Mouse (Mus musculus): ENCODE measurements at regions not wholly inside any gene's neighbourhood (a gene's known extent, or its start where the extent isn't known, plus 50 kb on each side); places are given as distances from the start of the nearest gene placed in this dataset.

DNA sequence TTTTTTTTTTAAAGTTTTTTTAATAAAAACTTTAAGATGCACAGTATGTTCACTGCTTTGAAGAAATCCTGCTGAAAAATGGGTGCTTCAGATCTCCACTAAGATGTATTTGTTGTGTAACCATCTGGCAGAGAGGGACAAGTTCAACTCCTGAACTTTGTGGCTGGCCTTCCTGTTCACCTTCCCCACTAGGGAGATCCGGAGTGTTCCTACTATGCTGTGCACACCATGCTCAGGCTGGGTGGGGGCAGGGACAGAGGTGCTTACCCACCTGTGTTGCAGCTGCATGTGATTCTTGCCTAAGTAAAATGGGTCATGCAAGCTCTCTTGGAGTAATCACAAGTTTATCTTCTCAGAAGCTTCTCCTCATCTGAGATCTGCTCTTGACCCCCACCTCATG is 377.4 kb upstream of the Arglu1 start:
- H3K27me3 ChIP-seq (ENCODE audit: control insufficient read depth, insufficient read depth, low read length) = no peaks in the 10 kb centered on the region
- no peak overlapping the region for H3K4me3 ChIP-seq (ENCODE audit: low read depth, low read length)
- H3K36me3 ChIP-seq (ENCODE audit: control insufficient read depth, insufficient read depth, low read length) = no peaks in the 10 kb centered on the region
- WGBS = 63% methylated on average over 1 of the region's 1 CpGs
- DNase-seq (ENCODE audit: low spot score) (no peak), ATAC-seq (ENCODE audit: insufficient number of reproducible peaks, low FRiP score, low TSS enrichment, low read depth) (no peak)
- no peaks in the 10 kb centered on the region for H3K9me3 ChIP-seq (ENCODE audit: control insufficient read depth, low read length)
- no peak overlapping the region for H3K4me2 ChIP-seq (ENCODE audit: low read depth, severe bottlenecking)
- no peak overlapping the region for H3K9ac ChIP-seq (ENCODE audit: low read length)
- H3K27ac ChIP-seq (replicated peaks; ENCODE audit: low read depth, low read length) = no peak overlapping the region
- no peaks in the 10 kb centered on the region for H3K4me1 ChIP-seq (ENCODE audit: control insufficient read depth, insufficient read depth, low read length)

DNA sequence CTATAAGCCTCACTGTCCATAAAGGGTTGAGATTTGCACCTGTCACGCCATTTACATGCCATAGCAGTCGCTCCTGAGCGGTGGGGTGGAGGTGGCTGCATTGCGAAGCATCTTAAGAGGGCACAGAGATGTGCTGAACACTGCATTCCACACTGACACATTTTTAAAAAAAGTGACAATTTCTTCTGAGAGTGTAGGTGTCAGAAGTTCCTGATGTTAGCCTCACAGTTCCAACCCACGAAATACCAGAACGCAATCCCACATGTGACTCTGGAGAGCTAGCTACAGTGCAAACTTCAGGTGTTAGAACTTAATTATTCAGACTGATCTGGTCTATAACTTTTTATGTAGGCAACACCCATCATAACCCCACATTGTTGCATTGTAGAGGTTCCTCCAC is 369.8 kb upstream of the Arglu1 start:
- Histone ChIP-seq H3K9me3 (ENCODE audit: control insufficient read depth, low read length) (no peaks in the 10 kb centered on the region), H3K9ac (ENCODE audit: low read length) (no peak overlapping the region), H3K4me2 (ENCODE audit: low read depth, severe bottlenecking) (no peak overlapping the region), H3K4me1 (ENCODE audit: control insufficient read depth, insufficient read depth, low read length) (peaks cover 3% of the 10 kb centered on the region; the same call in 1 of the 2 replicates), H3K27ac (replicated peaks; ENCODE audit: low read depth, low read length) (no peak overlapping the region), H3K4me3 (ENCODE audit: low read depth, low read length) (no peak overlapping the region), H3K27me3 (ENCODE audit: control insufficient read depth, insufficient read depth, low read length) (no peaks in the 10 kb centered on the region), H3K36me3 (ENCODE audit: control insufficient read depth, insufficient read depth, low read length) (no peaks in the 10 kb centered on the region)
- DNase-seq (ENCODE audit: low spot score) (no peak), ATAC-seq (ENCODE audit: insufficient number of reproducible peaks, low FRiP score, low TSS enrichment, low read depth) (no peak)
- 95% methylated on average over 6 of the region's 6 CpGs for WGBS

DNA sequence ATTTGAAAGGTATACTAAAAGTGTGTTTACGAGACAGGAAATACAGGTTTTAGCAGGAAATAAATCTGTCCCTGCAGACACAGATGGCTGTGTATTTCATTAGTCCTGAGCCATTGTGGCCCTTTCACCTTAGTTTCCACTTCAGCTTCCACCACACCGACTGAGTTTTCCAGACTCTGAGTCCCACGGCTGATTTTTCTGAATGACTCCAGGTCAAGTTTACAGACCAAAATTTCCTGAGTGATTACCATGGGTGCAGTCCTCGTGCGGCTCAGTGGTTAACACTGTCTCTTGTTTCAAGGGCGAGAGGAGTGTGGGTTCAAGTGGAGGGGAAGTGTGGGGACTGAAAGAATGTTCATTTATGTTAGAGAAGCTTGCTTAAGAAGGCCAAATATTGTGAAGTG is 365.1 kb upstream of the Arglu1 start:
- H3K27ac ChIP-seq (replicated peaks; ENCODE audit: low read depth, low read length) = no peak overlapping the region
- H3K4me1 ChIP-seq (ENCODE audit: control insufficient read depth, insufficient read depth, low read length) = peaks cover 8% of the 10 kb centered on the region; the same call in 1 of the 2 replicates
- H3K9me3 ChIP-seq (ENCODE audit: control insufficient read depth, low read length) = no peaks in the 10 kb centered on the region
- no peaks in the 10 kb centered on the region for H3K36me3 ChIP-seq (ENCODE audit: control insufficient read depth, insufficient read depth, low read length)
- DNase-seq (ENCODE audit: low spot score) (peak; percentile 64), ATAC-seq (ENCODE audit: insufficient number of reproducible peaks, low FRiP score, low TSS enrichment, low read depth) (peak; percentile 84)
- H3K9ac ChIP-seq (ENCODE audit: low read length) = no peak overlapping the region
- H3K4me3 ChIP-seq (ENCODE audit: low read depth, low read length) = no peak overlapping the region
- no peaks in the 10 kb centered on the region for H3K27me3 ChIP-seq (ENCODE audit: control insufficient read depth, insufficient read depth, low read length)
- 15% methylated on average over 6 of the region's 6 CpGs for WGBS
- no peak overlapping the region for H3K4me2 ChIP-seq (ENCODE audit: low read depth, severe bottlenecking)

DNA sequence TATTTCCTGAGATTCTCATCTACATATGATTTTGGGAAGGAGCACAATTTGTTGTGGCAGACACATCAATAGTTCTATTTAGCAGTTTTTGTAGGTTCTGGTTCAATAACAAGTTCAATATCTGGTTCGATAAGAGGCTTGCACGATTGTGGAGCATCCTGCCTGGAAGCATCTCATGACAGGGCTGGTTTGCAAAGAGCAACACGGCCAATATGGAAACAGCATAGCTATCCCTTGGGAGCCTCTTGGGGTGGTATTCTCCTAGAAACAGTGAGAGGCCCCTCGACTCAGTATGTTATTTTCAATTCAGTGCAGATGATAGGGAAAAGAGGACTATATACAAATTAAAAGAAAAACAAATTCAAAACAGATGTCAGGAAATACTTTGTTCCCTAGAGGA is 364.5 kb upstream of the Arglu1 start:
- Histone ChIP-seq H3K27ac (replicated peaks; ENCODE audit: low read depth, low read length) (no peak overlapping the region), H3K4me1 (ENCODE audit: control insufficient read depth, insufficient read depth, low read length) (peaks cover 11% of the 10 kb centered on the region), H3K4me2 (ENCODE audit: low read depth, severe bottlenecking) (no peak overlapping the region), H3K36me3 (ENCODE audit: control insufficient read depth, insufficient read depth, low read length) (no peaks in the 10 kb centered on the region), H3K9ac (ENCODE audit: low read length) (no peak overlapping the region), H3K27me3 (ENCODE audit: control insufficient read depth, insufficient read depth, low read length) (no peaks in the 10 kb centered on the region), H3K9me3 (ENCODE audit: control insufficient read depth, low read length) (no peaks in the 10 kb centered on the region), H3K4me3 (ENCODE audit: low read depth, low read length) (no peak overlapping the region)
- no peak for DNase-seq (ENCODE audit: low spot score)
- 53% methylated on average over 4 of the region's 4 CpGs for WGBS
- no peak for ATAC-seq (ENCODE audit: insufficient number of reproducible peaks, low FRiP score, low TSS enrichment, low read depth)

DNA sequence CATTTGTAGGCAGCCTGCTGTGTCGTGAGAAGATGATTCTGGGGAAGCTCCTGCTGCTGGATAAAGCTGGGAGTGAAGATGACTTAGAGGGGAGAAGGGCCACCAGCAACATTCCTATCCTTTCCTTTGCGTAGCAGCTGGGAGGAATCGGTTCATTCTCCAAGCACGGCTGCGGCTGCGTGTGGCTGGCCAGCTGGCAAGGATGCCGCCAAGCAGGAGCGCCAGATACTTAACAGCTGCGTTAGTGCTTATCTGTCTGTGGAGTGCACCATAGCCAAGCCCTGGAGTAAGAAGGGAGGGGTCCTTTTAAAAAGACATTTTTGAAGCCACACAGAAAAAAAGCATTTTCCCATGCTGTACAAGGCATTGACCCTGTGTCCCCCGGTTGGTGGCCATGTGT is 361.4 kb upstream of the Arglu1 start:
- H3K27me3 ChIP-seq (ENCODE audit: control insufficient read depth, insufficient read depth, low read length) = no peaks in the 10 kb centered on the region
- no peak overlapping the region for H3K4me2 ChIP-seq (ENCODE audit: low read depth, severe bottlenecking)
- no peak overlapping the region for H3K27ac ChIP-seq (replicated peaks; ENCODE audit: low read depth, low read length)
- peaks cover 16% of the 10 kb centered on the region for H3K4me1 ChIP-seq (ENCODE audit: control insufficient read depth, insufficient read depth, low read length)
- 71% methylated on average over 10 of the region's 10 CpGs for WGBS
- ATAC-seq (ENCODE audit: insufficient number of reproducible peaks, low FRiP score, low TSS enrichment, low read depth) = no peak
- no peaks in the 10 kb centered on the region for H3K36me3 ChIP-seq (ENCODE audit: control insufficient read depth, insufficient read depth, low read length)
- H3K9ac ChIP-seq (ENCODE audit: low read length) = no peak overlapping the region
- DNase-seq (ENCODE audit: low spot score) = no peak
- H3K4me3 ChIP-seq (ENCODE audit: low read depth, low read length) = no peak overlapping the region
- H3K9me3 ChIP-seq (ENCODE audit: control insufficient read depth, low read length) = no peaks in the 10 kb centered on the region

DNA sequence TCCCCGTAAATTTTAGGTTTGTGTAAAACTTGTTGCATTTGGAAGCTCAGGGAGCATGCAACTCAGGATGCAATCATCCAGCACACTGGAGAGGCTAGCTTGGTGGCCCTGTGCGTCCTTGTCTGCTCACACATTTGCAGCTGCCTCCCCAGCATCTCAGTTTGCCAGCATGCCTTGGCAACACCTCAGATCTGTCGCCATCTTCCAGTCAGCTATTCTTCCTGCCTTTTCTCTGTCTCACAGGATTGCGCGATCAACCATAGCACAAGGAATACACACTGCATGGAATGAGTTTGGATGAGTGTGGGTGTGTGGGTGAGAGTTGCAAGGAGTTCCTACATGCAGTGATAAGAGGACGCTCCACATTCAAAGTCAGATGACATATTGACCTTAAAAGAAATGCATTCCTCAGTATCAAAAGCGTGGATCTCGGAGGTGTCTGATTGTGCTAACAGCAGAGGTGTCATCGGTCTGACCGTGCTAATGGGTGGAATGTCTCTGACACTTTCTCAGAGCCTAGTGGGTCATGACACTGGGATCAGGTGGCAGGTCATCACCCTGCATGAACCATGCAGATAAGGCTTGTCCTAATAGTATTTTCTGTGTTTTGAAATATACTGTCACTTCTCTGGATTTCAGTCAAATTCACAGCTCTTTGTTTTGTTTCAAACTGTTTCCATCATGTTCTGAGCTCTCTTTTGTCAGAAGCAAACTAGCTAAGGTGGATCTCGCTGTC is 360.6 kb upstream of the Arglu1 start:
- WGBS = 65% methylated on average over 11 of the region's 11 CpGs
- Histone ChIP-seq H3K27me3 (ENCODE audit: control insufficient read depth, insufficient read depth, low read length) (no peaks in the 10 kb centered on the region), H3K27ac (replicated peaks; ENCODE audit: low read depth, low read length) (no peak overlapping the region), H3K9me3 (ENCODE audit: control insufficient read depth, low read length) (no peaks in the 10 kb centered on the region), H3K4me3 (ENCODE audit: low read depth, low read length) (no peak overlapping the region), H3K4me1 (ENCODE audit: control insufficient read depth, insufficient read depth, low read length) (peaks cover 16% of the 10 kb centered on the region), H3K36me3 (ENCODE audit: control insufficient read depth, insufficient read depth, low read length) (no peaks in the 10 kb centered on the region), H3K9ac (ENCODE audit: low read length) (no peak overlapping the region), H3K4me2 (ENCODE audit: low read depth, severe bottlenecking) (no peak overlapping the region)
- ATAC-seq (ENCODE audit: insufficient number of reproducible peaks, low FRiP score, low TSS enrichment, low read depth) = no peak
- DNase-seq (ENCODE audit: low spot score) = no peak

DNA sequence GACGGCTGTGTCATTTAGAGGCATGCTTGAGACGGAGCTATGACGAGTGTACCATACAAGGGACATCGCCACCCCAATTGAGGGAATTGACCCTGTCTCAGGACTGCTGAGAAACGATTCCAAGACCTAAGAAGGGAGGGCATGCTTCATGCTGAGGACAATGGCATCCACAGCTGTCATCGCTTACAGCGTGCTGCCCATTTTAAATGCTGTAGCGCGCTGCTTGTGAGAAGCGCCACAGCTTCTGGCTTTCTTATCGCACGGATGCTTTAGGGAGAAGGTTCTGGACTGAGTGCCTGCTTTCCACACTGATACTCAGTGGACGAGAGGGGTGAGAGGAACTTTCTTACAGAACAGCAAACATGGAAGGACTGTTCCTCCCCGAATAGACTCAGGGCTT is 357.8 kb upstream of the Arglu1 start:
- no peaks in the 10 kb centered on the region for H3K9me3 ChIP-seq (ENCODE audit: control insufficient read depth, low read length)
- peaks cover 11% of the 10 kb centered on the region for H3K4me1 ChIP-seq (ENCODE audit: control insufficient read depth, insufficient read depth, low read length)
- H3K27ac ChIP-seq (replicated peaks; ENCODE audit: low read depth, low read length) = no peak overlapping the region
- no peak overlapping the region for H3K9ac ChIP-seq (ENCODE audit: low read length)
- no peak overlapping the region for H3K4me2 ChIP-seq (ENCODE audit: low read depth, severe bottlenecking)
- no peaks in the 10 kb centered on the region for H3K27me3 ChIP-seq (ENCODE audit: control insufficient read depth, insufficient read depth, low read length)
- no peak overlapping the region for H3K4me3 ChIP-seq (ENCODE audit: low read depth, low read length)
- ATAC-seq (ENCODE audit: insufficient number of reproducible peaks, low FRiP score, low TSS enrichment, low read depth) (no peak), DNase-seq (ENCODE audit: low spot score) (no peak)
- 67% methylated on average over 14 of the region's 14 CpGs for WGBS
- H3K36me3 ChIP-seq (ENCODE audit: control insufficient read depth, insufficient read depth, low read length) = no peaks in the 10 kb centered on the region

DNA sequence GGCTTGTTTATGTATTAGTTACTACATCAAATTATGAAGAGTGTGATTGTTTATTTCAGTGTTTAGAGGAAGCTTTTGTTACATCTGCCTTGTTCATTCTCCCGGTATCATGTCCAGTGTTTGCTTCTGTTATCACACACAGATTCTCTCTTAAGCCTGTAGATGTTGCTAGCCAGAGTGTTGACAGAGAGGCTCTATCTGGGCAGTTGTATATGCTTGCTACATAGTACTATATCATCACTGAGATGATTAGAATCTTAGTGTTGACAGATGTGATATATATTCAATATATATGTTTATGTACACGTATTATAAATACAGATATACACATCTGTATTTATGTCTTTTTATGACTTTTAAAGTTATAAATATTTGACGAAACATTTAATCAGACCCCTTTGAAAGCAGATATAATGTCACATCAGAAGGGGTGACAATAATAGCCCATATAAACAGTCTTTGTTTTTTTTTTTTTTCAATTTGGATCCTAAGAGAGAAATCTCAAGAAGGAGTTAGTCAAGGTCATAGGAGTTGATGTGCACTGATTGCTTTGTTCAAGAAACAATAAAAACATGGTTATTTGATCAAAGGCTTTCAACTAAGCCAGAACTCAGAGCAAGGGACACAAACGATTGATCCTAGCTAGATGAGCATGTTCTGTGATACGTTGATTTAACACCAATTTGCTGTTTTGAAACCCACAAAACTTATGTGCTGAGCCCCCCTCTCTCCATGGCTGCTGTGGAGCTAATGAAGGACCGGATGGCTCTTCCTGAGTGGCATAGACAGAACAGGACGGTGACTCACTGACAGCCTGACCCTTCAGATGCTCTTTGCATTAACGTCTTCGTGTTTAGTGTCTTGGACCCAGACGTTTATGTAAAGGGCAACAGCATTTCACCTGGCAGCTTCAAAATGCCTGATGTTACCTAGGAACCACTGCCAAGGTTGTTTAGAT is 352.8 kb upstream of the Arglu1 start:
- peaks cover 1% of the 10 kb centered on the region; the same call in 1 of the 2 replicates for H3K4me1 ChIP-seq (ENCODE audit: control insufficient read depth, insufficient read depth, low read length)
- WGBS = 71% methylated on average over 10 of the region's 10 CpGs
- H3K9ac ChIP-seq (ENCODE audit: low read length) = no peak overlapping the region
- no peak for DNase-seq (ENCODE audit: low spot score)
- H3K4me3 ChIP-seq (ENCODE audit: low read depth, low read length) = no peak overlapping the region
- H3K27me3 ChIP-seq (ENCODE audit: control insufficient read depth, insufficient read depth, low read length) = no peaks in the 10 kb centered on the region
- no peaks in the 10 kb centered on the region for H3K36me3 ChIP-seq (ENCODE audit: control insufficient read depth, insufficient read depth, low read length)
- no peak for ATAC-seq (ENCODE audit: insufficient number of reproducible peaks, low FRiP score, low TSS enrichment, low read depth)
- no peak overlapping the region for H3K4me2 ChIP-seq (ENCODE audit: low read depth, severe bottlenecking)
- no peak overlapping the region for H3K27ac ChIP-seq (replicated peaks; ENCODE audit: low read depth, low read length)
- no peaks in the 10 kb centered on the region for H3K9me3 ChIP-seq (ENCODE audit: control insufficient read depth, low read length)
